Comparison of ENCODE assay signal across 12 mouse cellular contexts in genomic region chr5:73503015-73503757, GRCm38 (mm10). TPM values are rescaled to one million over a fixed set of nuclear protein-coding genes. Genes with fewer than 3 reads are reported as not detected.
DNase-seq lines count a peak whose midpoint lies in the region; ATAC-seq and TF ChIP-seq lines count a peak whose summit lies in the region.
"Had no signal": no experiment of that assay in that cellular context is flagged by ENCODE, and none has a peak within 500 bp of the region (broad histone marks: within the 10 kb centered on the region; RNA-seq: fewer than 3 reads in every experiment).

No protein-coding gene starts in this region.

- H3K9ac ChIP-seq in liver, postnatal 0 days (replicated peaks): no peak overlapping the region
- H3K9ac ChIP-seq: neural tube, embryonic 13.5 days had no signal

- no peaks in the 10 kb centered on the region for H3K9me3 ChIP-seq in heart, embryonic 10.5 days
- H3K9me3 ChIP-seq in liver, postnatal 0 days (ENCODE audit: low read length): no peaks in the 10 kb centered on the region
- H3K9me3 ChIP-seq: neural tube, embryonic 13.5 days had no signal

- H3K27me3 ChIP-seq in heart, embryonic 10.5 days (ENCODE audit: insufficient read depth, poor library complexity, severe bottlenecking): no peaks in the 10 kb centered on the region
- no peaks in the 10 kb centered on the region for H3K27me3 ChIP-seq in liver, postnatal 0 days (ENCODE audit: insufficient read depth, low read length)
- H3K27me3 ChIP-seq: neural tube, embryonic 13.5 days had no signal

- TF ChIP-seq EP300 in liver, postnatal 0 days (IDR thresholded peaks at IDR 0.05; ENCODE audit: low read depth): no peak

- H3K4me3 ChIP-seq in heart, embryonic 10.5 days: no peak overlapping the region
- H3K4me3 ChIP-seq in layer of hippocampus, adult 2 months: no peak overlapping the region
- H3K4me3 ChIP-seq in liver, postnatal 0 days (ENCODE audit: low read depth, low read length): no peak overlapping the region
- H3K4me3 ChIP-seq: neural tube, embryonic 13.5 days had no signal

- WGBS in heart, embryonic 10.5 days: 44% methylated on average over 12 of the region's 12 CpGs
- 71% methylated on average over 12 of the region's 12 CpGs for WGBS in liver, postnatal 0 days (ENCODE audit: insufficient replicate concordance)

- no peaks in the 10 kb centered on the region for H3K36me3 ChIP-seq in heart, embryonic 10.5 days
- H3K36me3 ChIP-seq in liver, postnatal 0 days (replicated peaks; ENCODE audit: insufficient read depth, low read length): no peaks in the 10 kb centered on the region
- H3K36me3 ChIP-seq: neural tube, embryonic 13.5 days had no signal

- ATAC-seq in liver, postnatal 0 days: no peak
- ATAC-seq: intestine, embryonic 16.5 days had no signal

- no peak overlapping the region for H3K4me2 ChIP-seq in liver, postnatal 0 days (ENCODE audit: low read depth, low read length)
- H3K4me2 ChIP-seq: neural tube, embryonic 13.5 days had no signal

- H3K4me1 ChIP-seq in heart, embryonic 10.5 days: peaks cover 61% of the 10 kb centered on the region
- peaks cover 2% of the 10 kb centered on the region; the same call in 1 of the 2 replicates for H3K4me1 ChIP-seq in liver, postnatal 0 days (ENCODE audit: insufficient read depth)

- no peak for DNase-seq in heart, embryonic 10.5 days (ENCODE audit: low spot score)
- DNase-seq in heart, adult 9 months (ENCODE audit: low spot score in 2 of 2): no peak
- DNase-seq in layer of hippocampus, adult 2 months (ENCODE audit: low spot score in 2 of 2): no peak
- DNase-seq in layer of hippocampus, postnatal 14 days (ENCODE audit: low spot score in 2 of 2): no peak
- peak; percentile 57 for DNase-seq in c-Kit-positive CD71-positive TER-119-negative erythroid progenitor cells, embryonic 14.5 days (ENCODE audit: low read depth)
- DNase-seq in liver, postnatal 0 days: no peak
- no peak for DNase-seq in cerebellum, adult 11-12 months
- DNase-seq in ovary, postnatal 36 days (ENCODE audit: low spot score): no peak
- DNase-seq: cerebellum, adult 9-10 months; gastrocnemius, postnatal 25 days had no signal

- peak; percentile 46 for TF ChIP-seq CTCF in layer of hippocampus, adult 2 months (conservative IDR thresholded peaks at IDR 0.05)
- peak; percentile 31; the same call in 1 of the 2 replicates for TF ChIP-seq CTCF in liver, postnatal 0 days (IDR thresholded peaks at IDR 0.05; ENCODE audit: low read depth)

- H3K27ac ChIP-seq in heart, embryonic 10.5 days: peak overlapping the region; percentile 52; the same call in 1 of the 2 replicates
- no peak overlapping the region for H3K27ac ChIP-seq in layer of hippocampus, adult 2 months
- no peak overlapping the region for H3K27ac ChIP-seq in liver, postnatal 0 days (ENCODE audit: low read depth)
- H3K27ac ChIP-seq: neural tube, embryonic 13.5 days had no signal

RNA-seq across cellular contexts. Expression of gene Dcun1d4, which starts 22.4 kb away (rescaled TPM):
- polyA plus RNA-seq in heart, embryonic 10.5 days (2016; fragmentation: Nextera tagmentation; extraction: Ambion mirVana): 18.3 and 20.4 TPM in 2 replicates
- total RNA-seq in layer of hippocampus, adult 2 months (2021): 100 to 1,000 TPM; 124 to 132 TPM
- total RNA-seq in layer of hippocampus, postnatal 14 days (2021): 100 to 1,000 TPM; 116 to 120 TPM
- 4.1 and 5.7 TPM in 2 replicates for polyA plus RNA-seq in liver, postnatal 0 days (2015; fragmentation: Nextera tagmentation; extraction: Ambion mirVana)
